Mouse (Mus musculus) CH12.LX (cell line): Measurements from ENCODE around the gene Zfp1. TPM values are rescaled to one million over a fixed set of nuclear protein-coding genes. Genes with fewer than 3 reads are reported as not detected.

Source experiments
- DNase-seq: peaks from one replicate; pipeline ENCODE4 v3.0.0-alpha.2; 2013; ENCODE audit errors: extremely low read depth
- H3K27ac ChIP-seq: 2 replicates; pipeline ENCODE4 v1.5.1; 2012; ENCODE audit warnings: low read depth, mild to moderate bottlenecking, control low read depth, moderate library complexity; ENCODE audit not compliant: insufficient read depth
- H3K27me3 ChIP-seq: replicated peaks from 2 replicates; pipeline ENCODE3; 2012; ENCODE audit warnings: inconsistent platforms
- H3K36me3 ChIP-seq, 2 experiments: replicated peaks in 1 of 2; 2 replicates each; pipeline versions ENCODE3 to v1.6.1; 2012; ENCODE audit warnings: inconsistent platforms in 1 of 2, low read length in 1 of 2, mild to moderate bottlenecking in 1 of 2, mixed read lengths in 1 of 2, moderate library complexity in 1 of 2; ENCODE audit not compliant: control insufficient read depth in 1 of 2, insufficient read depth in 1 of 2
- H3K4me1 ChIP-seq, 2 experiments: 2 replicates each; pipeline ENCODE4 v1.6.1; 2012; ENCODE audit warnings: inconsistent platforms in 1 of 2, moderate library complexity in 1 of 2; ENCODE audit not compliant: insufficient read depth in 2 of 2, control insufficient read depth in 1 of 2
- H3K4me2 ChIP-seq: 2 replicates; pipeline ENCODE4 v1.6.1; 2012; ENCODE audit warnings: low read depth, mild to moderate bottlenecking, control low read depth; ENCODE audit not compliant: poor library complexity, insufficient read depth, severe bottlenecking
- H3K4me3 ChIP-seq, 3 experiments: fragments of 150-350 bp in 1 of 3; sonication (generic) in 1 of 3; replicated peaks in 1 of 3; 2 replicates each; pipeline versions ENCODE3 to v1.5.1; 2011 to 2012; ENCODE audit warnings: low read depth in 2 of 3, low read length in 2 of 3, mild to moderate bottlenecking in 2 of 3, moderate library complexity in 2 of 3, control low read depth in 1 of 3, improper control_type of control experiment in 1 of 3, inconsistent platforms in 1 of 3, mixed read lengths in 1 of 3; ENCODE audit not compliant: poor library complexity in 1 of 3
- H3K79me2 ChIP-seq: replicated peaks from 2 replicates; pipeline ENCODE4 v1.6.1; 2012; ENCODE audit warnings: mild to moderate bottlenecking, moderate library complexity; ENCODE audit not compliant: control insufficient read depth, poor library complexity, insufficient read depth, severe bottlenecking; ENCODE audit errors: extremely low read depth
- H3K9ac ChIP-seq: 2 replicates; pipeline ENCODE4 v1.6.1; 2012; ENCODE audit warnings: low read depth, mild to moderate bottlenecking, control low read depth, moderate library complexity; ENCODE audit not compliant: insufficient read depth
- H3K9me3 ChIP-seq: replicated peaks from 2 replicates; pipeline ENCODE3; 2012; ENCODE audit warnings: low read length, inconsistent platforms, mixed read lengths
- CHD1 ChIP-seq: IDR thresholded peaks from 2 replicates; pipeline ENCODE4 v1.6.1; 2012; ENCODE audit warnings: low read depth, low read length, improper control_type of control experiment, inconsistent platforms
- CHD2 ChIP-seq: IDR thresholded peaks from 2 replicates; pipeline ENCODE4 v1.6.1; 2011; ENCODE audit warnings: low read length, improper control_type of control experiment
- E2F4 ChIP-seq: IDR thresholded peaks from 2 replicates; pipeline ENCODE4 v1.6.1; 2011; ENCODE audit warnings: low read depth, low read length, improper control_type of control experiment; ENCODE audit not compliant: insufficient replicate concordance
- ELF1 ChIP-seq: IDR thresholded peaks from 2 replicates; pipeline ENCODE4 v1.6.1; 2014; ENCODE audit warnings: low read depth, mild to moderate bottlenecking, inconsistent platforms, low read length, improper control_type of control experiment
- EP300 ChIP-seq: IDR thresholded peaks from 2 replicates; pipeline ENCODE4 v1.6.1; 2011; ENCODE audit warnings: low read length, improper control_type of control experiment
- JUN ChIP-seq: IDR thresholded peaks from 2 replicates; pipeline ENCODE4 v1.6.1; 2011; ENCODE audit warnings: low read depth, mild to moderate bottlenecking, low read length, improper control_type of control experiment, moderate library complexity; ENCODE audit not compliant: insufficient read depth
- JUND ChIP-seq: conservative IDR thresholded peaks from 2 replicates; pipeline ENCODE4 v1.6.1; 2011; ENCODE audit warnings: low read depth, low read length, improper control_type of control experiment
- MAFK ChIP-seq: IDR thresholded peaks from 2 replicates; pipeline ENCODE4 v1.6.1; 2011; ENCODE audit warnings: low read length, improper control_type of control experiment; ENCODE audit not compliant: insufficient replicate concordance
- MAX ChIP-seq: IDR thresholded peaks from 2 replicates; pipeline ENCODE4 v1.6.1; 2011; ENCODE audit warnings: low read length, improper control_type of control experiment
- MEF2A ChIP-seq: IDR thresholded peaks from 2 replicates; pipeline ENCODE4 v1.6.1; 2014; ENCODE audit warnings: low read depth, mild to moderate bottlenecking, inconsistent platforms, low read length, improper control_type of control experiment, borderline replicate concordance
- MYC ChIP-seq: IDR thresholded peaks from 2 replicates; pipeline ENCODE4 v1.6.1; 2011; ENCODE audit warnings: low read depth, mild to moderate bottlenecking, improper control_type of control experiment, low read length
- NELFE ChIP-seq: IDR thresholded peaks from 2 replicates; pipeline ENCODE4 v1.6.1; 2011; ENCODE audit warnings: low read depth, low read length, improper control_type of control experiment
- PAX5 ChIP-seq: IDR thresholded peaks from 2 replicates; pipeline ENCODE4 v1.6.1; 2012; ENCODE audit warnings: low read length, inconsistent platforms, mixed read lengths
- POLR2A ChIP-seq: IDR thresholded peaks from 2 replicates; pipeline ENCODE4 v1.6.1; 2011; ENCODE audit warnings: low read depth, mild to moderate bottlenecking, improper control_type of control experiment, low read length
- SMC3 ChIP-seq: IDR thresholded peaks from 2 replicates; pipeline ENCODE4 v1.6.1; 2011; ENCODE audit warnings: low read depth, low read length, improper control_type of control experiment
- TBP ChIP-seq: conservative IDR thresholded peaks from 2 replicates; pipeline ENCODE4 v1.6.1; 2011; ENCODE audit warnings: low read depth, low read length, improper control_type of control experiment
- UBTF ChIP-seq: IDR thresholded peaks from 2 replicates; pipeline ENCODE4 v1.6.1; 2012; ENCODE audit warnings: low read depth, mild to moderate bottlenecking, inconsistent platforms, low read length, improper control_type of control experiment, moderate library complexity
- ZNF384 ChIP-seq: IDR thresholded peaks from 2 replicates; pipeline ENCODE4 v1.6.1; 2012; ENCODE audit warnings: low read depth, low read length, improper control_type of control experiment, inconsistent platforms
- dilution Hi-C: fragments of 300-500 bp; cut with MboI; formaldehyde crosslinking; loops from 2 replicates; pipeline ENCODE4 v1.14.3; 2020; ENCODE audit warnings: low sequenced_read_pairs; ENCODE audit not compliant: extremely low pct_unique_long_range_greater_than_20kb, extremely low pct_ligation_motif_present
- in situ Hi-C: fragments of 300-500 bp; cut with MboI; formaldehyde crosslinking; loops from 3 replicates; pipeline ENCODE4 v1.14.3; 2019; ENCODE audit warnings: low sequenced_read_pairs, low pct_ligation_motif_present, low pct_unique_long_range_greater_than_20kb, mixed read lengths
- polyA plus RNA-seq: library from polyadenylated mRNA; unstranded; fragments of >175 nt; gene quantifications from 2 replicates; pipeline ENCODE4 v1.2.1, GENCODE M21; 2012; ENCODE audit warnings: low read depth; ENCODE audit not compliant: insufficient read length
- total RNA-seq, 2 experiments: library from RNA; depleted of rRNA; stranded (reverse); fragments of 300-350 nt in 1 of 2; fragments of >200 nt in 1 of 2; gene quantifications; 2 replicates each; pipeline ENCODE4 v1.2.3; 2012 to 2014

The Zfp1 gene
- total and polyA plus RNA-seq, 3 experiments, result 9.2 to 16.7 (median 14.5) TPM

DNA sequence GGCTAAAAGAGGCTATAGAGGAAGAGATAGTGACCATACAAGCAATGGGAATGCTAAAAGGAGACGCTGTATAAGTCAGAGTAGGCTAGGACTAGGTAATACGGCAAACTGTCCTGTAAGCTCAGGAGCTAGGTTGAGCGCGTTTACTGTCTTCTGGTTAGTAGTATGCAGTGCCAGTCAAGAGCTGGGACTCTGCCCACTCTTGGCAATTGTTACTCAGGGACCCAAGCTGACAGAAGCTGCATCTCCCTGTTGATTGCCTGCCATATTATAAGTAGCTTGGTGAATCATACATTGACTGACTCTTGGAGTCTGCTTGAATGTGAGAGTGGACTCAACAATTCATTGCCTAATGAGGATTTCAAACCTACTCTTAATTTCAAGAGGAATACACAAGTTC lies 41.2 kb upstream of the Zfp1 start:
- dilution Hi-C loops, result no loop called here
- Histone ChIP-seq H3K4me3 (no peak overlapping the region), H3K9ac (no peak overlapping the region), H3K27me3 (no peaks in the 10 kb centered on the region)
- DNase-seq, result no peak
- in situ Hi-C loops, result no loop called here
- TF ChIP-seq NELFE (no peak), EP300 (no peak), PAX5 (no peak), JUN (no peak), CHD1 (no peak)
- TF ChIP-seq, all 38 proteins: peak for 0
- Histone ChIP-seq H3K4me2 (no peak overlapping the region), H3K79me2 (no peaks in the 10 kb centered on the region), H3K27ac (no peak overlapping the region), H3K9me3 (no peaks in the 10 kb centered on the region), H3K4me1 (no peaks in the 10 kb centered on the region), H3K36me3 (peaks cover 0 to 30% of the 10 kb centered on the region in 2 experiments)

DNA sequence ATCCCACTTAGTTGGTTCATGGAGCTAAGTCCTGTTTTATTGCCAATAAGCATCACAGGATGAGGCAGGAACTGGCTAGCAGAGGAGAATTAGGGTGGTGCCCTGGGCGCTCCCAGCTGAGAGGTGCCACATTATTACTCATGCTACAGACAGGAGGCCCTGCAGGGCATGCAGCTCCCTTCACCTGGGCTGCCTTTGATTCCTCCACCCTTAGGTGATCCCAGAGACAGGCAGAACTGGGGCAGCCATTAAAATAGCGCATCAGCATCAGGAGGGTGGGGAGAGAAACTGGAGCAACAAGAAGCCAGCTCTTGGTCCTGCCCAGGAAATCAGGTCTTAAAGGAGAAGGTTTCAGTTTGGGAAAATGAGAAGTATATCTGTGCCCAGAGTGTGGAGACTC lies 38.2 kb upstream of the Zfp1 start:
- no peaks in the 10 kb centered on the region for H3K27me3 ChIP-seq
- no peak for DNase-seq
- in situ Hi-C loops, result no loop called here
- no peak for TF ChIP-seq UBTF
- TF ChIP-seq MEF2A, result no peak
- no peak for TF ChIP-seq MAFK
- no peak for TF ChIP-seq MAX
- TF ChIP-seq MYC, result no peak
- no peak for TF ChIP-seq CHD2
- no peak for TF ChIP-seq JUND
- TF ChIP-seq POLR2A, result no peak
- TF ChIP-seq ELF1, result no peak
- TF ChIP-seq E2F4, result no peak
- TF ChIP-seq EP300, result no peak
- no peak for TF ChIP-seq TBP
- H3K4me2 ChIP-seq, result no peak overlapping the region
- H3K9ac ChIP-seq, result no peak overlapping the region
- H3K36me3 ChIP-seq, result peaks cover 0 to 45% of the 10 kb centered on the region in 2 experiments
- no peak overlapping the region for H3K4me3 ChIP-seq
- no peak overlapping the region for H3K27ac ChIP-seq
- H3K9me3 ChIP-seq, result no peaks in the 10 kb centered on the region
- dilution Hi-C loops, result no loop called here
- no peaks in the 10 kb centered on the region for H3K79me2 ChIP-seq
- no peaks in the 10 kb centered on the region for H3K4me1 ChIP-seq

DNA sequence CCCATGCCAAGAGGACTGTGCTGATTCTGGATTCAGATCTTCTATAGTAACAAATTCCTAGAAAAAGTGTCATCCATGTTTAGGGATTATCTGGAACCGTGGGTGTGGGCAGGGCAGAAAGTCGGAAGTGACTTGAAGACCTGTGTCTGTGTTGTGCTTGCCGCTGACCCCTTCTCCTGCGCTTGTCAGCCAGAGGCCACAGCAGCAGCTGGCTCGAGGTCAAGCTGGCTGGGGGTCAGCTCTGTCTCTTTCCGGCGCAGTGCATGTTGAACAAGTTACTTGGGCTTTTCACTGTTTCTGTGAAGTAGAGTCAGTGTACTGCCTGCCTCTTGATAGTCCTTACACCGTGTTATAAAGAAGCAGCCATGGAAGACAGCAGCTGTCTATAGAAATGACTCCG lies 36.2 kb upstream of the Zfp1 start:
- no peak overlapping the region for H3K27ac ChIP-seq
- H3K27me3 ChIP-seq, result no peaks in the 10 kb centered on the region

More for the DNA sequence above, 36.2 kb upstream of the Zfp1 start:
- DNase-seq, result no peak
- Histone ChIP-seq H3K9me3 (no peaks in the 10 kb centered on the region), H3K9ac (no peak overlapping the region), H3K4me3 (no peak overlapping the region), H3K36me3 (peaks cover 0 to 54% of the 10 kb centered on the region in 2 experiments), H3K4me1 (no peaks in the 10 kb centered on the region), H3K79me2 (no peaks in the 10 kb centered on the region), H3K4me2 (no peak overlapping the region)
- TF ChIP-seq MAX (no peak), CHD1 (no peak), E2F4 (no peak), EP300 (no peak), MEF2A (no peak), CHD2 (no peak), MYC (no peak), ZNF384 (no peak), SMC3 (no peak), JUN (no peak)
- in situ Hi-C loops, result no loop called here
- dilution Hi-C loops, result no loop called here
